Mouse (Mus musculus) skeletal muscle tissue, postnatal 0 days (tissue): ENCODE data around the gene Mydgf. TPM values are rescaled to one million over a fixed set of nuclear protein-coding genes. Genes with fewer than 3 reads are reported as not detected.

ENCODE experiments used
- microRNA-seq, 2 experiments: library from miRNA; unstranded; fragments of <30 nt; microRNA quantifications; one replicate each; pipeline ENCODE4; 2016
- polyA plus RNA-seq: library from polyadenylated mRNA; unstranded; fragments of >200 nt; fragmentation: Nextera tagmentation; extraction: Ambion mirVana; gene quantifications from 2 replicates; pipeline ENCODE4 v1.2.1, GENCODE M21; 2015

The Mydgf gene
- polyA plus RNA-seq: 48.0 and 53.9 TPM in 2 replicates

DNA sequence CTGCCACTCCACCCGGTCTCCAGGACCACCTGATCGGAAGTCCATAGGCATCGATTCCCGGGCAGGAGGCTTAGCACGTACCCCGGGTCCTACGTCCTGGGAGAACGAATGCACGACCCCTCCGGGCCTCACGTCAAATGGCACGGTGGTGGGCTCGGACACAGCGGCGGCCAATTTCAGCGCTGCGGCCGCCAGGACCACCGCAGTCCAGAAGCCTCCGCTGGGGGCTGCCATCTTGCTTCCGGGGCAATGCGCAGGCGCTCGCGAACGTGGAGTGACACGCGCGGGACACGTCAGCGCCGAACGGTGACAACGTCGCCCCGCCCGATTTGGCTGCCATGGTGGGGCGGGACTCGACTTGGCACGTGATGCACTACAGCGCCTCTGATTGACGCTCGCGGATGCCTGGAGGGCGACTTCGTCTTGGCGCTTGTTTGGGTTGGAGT, at the start of gene Mydgf:
Gene Mydgf (minus strand): TSS at position 263 of the 446 bp plus-strand sequence.

DNA sequence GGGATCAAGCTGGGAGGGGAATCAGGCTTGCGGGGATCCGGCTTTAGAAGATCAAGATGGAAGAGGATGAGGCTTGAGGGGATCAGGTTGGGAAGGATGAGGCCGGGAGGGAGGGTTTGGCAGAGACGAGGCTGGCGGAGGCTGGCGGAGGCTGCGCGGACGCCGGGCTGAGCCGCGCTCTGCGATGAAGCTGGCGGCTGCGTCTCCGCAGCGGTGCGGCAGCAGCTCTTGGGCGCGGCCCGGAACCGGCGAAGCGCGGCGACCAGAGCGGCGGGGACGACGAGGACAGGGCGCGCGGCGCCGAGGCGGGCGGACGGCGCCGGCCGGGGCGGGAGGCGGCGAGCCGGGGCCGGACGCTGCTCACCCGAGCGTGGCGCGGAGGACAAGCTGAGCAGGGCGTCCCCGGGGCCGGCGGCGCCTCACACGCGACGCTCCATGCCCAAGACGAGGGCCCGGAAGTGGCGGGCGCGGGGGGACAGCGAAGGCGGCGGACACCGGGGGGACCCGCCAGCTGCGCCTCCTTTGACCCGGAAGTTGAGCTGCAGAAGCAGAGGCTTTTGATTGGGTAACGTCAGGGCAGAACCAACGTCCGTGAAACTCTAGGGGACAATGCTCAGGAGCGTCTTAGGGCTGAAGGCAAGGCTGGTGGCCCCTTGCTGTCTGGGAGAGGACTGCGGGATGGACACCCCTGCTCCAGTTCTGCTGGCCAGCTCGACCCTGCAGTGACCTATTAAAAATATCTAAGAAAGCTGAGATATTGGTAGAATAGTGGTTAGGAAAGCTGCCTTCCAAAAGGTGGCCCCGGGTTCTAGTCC, 34.9 kb upstream of the Mydgf start, which contains the start of gene Dpp9:
Gene Dpp9 (minus strand): TSS at position 529 of the 815 bp plus-strand sequence.

DNA sequence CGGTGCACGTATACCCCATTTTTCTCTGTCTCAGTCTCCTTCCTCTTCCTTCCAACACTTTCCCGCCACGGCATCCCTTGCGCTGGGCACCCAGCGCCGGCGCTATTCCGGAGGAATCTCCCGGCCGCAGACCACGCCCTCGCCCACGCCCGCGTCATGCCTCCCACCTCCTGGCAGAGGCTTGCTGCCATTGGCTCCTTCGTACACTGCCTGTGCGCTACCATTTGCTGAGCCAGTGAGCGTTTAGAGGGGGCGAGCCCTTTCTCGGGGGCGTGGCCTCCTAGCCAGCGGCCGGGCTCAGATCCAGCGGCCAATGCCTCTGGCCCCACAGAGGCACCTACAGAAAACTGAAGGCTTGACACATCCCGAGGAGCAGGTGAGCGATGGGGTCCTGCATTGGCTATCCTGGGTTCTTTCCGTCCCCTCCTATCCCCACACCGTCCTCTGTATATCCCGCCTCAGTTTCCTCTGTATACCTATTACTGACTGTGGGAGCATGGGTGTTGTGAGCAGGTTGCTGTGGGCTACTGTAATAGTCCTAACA, 21.4 kb downstream of the Mydgf start, which contains the start of gene Tnfaip8l1:
Gene Tnfaip8l1 (plus strand): TSS at position 247 of the 544 bp plus-strand sequence.

DNA sequence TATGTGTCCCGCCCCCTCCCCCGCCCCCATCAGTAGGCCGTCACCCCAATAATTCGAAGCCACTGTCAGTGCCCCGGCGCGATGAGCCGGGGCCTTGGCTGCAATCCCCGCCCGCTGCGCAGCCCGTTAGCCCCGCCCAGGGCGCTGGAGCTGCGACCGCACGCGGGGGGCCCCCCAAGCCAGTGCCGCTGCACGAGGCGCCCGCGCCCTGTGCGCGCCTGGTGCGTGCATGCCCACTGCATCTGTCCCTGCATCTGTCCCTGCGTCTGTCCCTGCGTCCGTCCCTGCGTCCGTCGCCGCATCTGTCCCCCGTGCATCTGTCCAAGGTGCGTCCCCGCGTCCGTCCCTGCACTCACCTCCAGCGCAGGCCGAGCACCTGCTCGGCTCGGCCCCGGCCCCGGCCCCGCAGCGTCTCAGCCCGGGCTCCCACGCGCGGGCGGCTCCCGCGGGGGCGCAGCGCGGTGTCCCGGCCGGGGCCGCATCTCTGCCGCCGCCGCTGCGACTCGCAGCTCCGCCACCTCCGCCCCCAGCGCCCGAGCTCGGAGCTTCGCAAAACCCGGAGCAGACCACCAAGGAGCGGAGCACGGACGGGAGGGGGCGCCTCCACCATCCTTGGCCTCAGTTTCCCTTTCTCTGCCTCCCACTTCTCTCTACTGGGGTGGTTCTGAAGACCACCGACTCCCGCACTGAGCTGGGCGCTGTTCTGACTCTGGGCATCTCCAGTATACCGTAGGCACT, 43.7 kb downstream of the Mydgf start, which contains the start of gene Sema6b:
Gene Sema6b (minus strand): TSS at position 486 of the 738 bp plus-strand sequence.

Small RNA genes lying within 50 kb of the gene (microRNA-seq; reads per million reads assigned to microRNA genes)
- 0 reads per million in 2 experiments for gene Gm44397

Other genes starting within 250 kb of the Mydgf start
- 4.9 TPM in 2 replicates for gene Zfp119b, start 234.4 kb downstream of the Mydgf start, polyA plus RNA-seq
- 2.5 and 2.7 TPM in 2 replicates for gene Ebi3, start 231.3 kb downstream of the Mydgf start, polyA plus RNA-seq
- gene Yju2, start 224.8 kb downstream of the Mydgf start, polyA plus RNA-seq: 10.1 and 10.6 TPM in 2 replicates
- 0.93 and 1.0 TPM in 2 replicates for gene Shd, start 213.5 kb downstream of the Mydgf start, polyA plus RNA-seq
- 0.50 and 0.99 TPM in 2 replicates for gene Fsd1, start 197.4 kb downstream of the Mydgf start, polyA plus RNA-seq
- 6.6 and 7.3 TPM in 2 replicates for gene Stap2, start 178.3 kb downstream of the Mydgf start, polyA plus RNA-seq
- 31.9 and 32.3 TPM in 2 replicates for gene Mpnd, start 178.2 kb downstream of the Mydgf start, polyA plus RNA-seq
- 66.6 and 83.7 TPM in 2 replicates for gene Sh3gl1, start 147.3 kb downstream of the Mydgf start, polyA plus RNA-seq
- 3.2 and 3.8 TPM in 2 replicates for gene Chaf1a, start 143.5 kb downstream of the Mydgf start, polyA plus RNA-seq
- 40.5 and 49.7 TPM in 2 replicates for gene Ubxn6, start 108.9 kb downstream of the Mydgf start, polyA plus RNA-seq
- 55.9 and 57.9 TPM in 2 replicates for gene Hdgfl2, start 104.3 kb downstream of the Mydgf start, polyA plus RNA-seq
- gene Plin4, start 74.1 kb downstream of the Mydgf start, polyA plus RNA-seq: 18.2 and 19.4 TPM in 2 replicates
- gene Plin5, start 66.3 kb downstream of the Mydgf start, polyA plus RNA-seq: 74.6 and 107 TPM in 2 replicates
- gene Lrg1, start 61.9 kb downstream of the Mydgf start, polyA plus RNA-seq: 18.9 and 26.6 TPM in 2 replicates
- 3.8 and 5.9 TPM in 2 replicates for gene Sema6b, start 43.6 kb downstream of the Mydgf start, polyA plus RNA-seq
- gene Tnfaip8l1, start 21.4 kb downstream of the Mydgf start, polyA plus RNA-seq: 4.4 and 5.3 TPM in 2 replicates
- 15.8 and 16.8 TPM in 2 replicates for gene Dpp9, start 35.0 kb upstream of the Mydgf start, polyA plus RNA-seq
- gene Fem1a, start 72.9 kb upstream of the Mydgf start, polyA plus RNA-seq: 62.2 and 73.4 TPM in 2 replicates
- 2.5 TPM in 2 replicates for gene Ticam1, start 92.9 kb upstream of the Mydgf start, polyA plus RNA-seq
- gene Plin3, start 109.0 kb upstream of the Mydgf start, polyA plus RNA-seq: 51.4 and 59.0 TPM in 2 replicates
- 0.14 TPM in 1 of 2 replicates, not detected in the other for gene Arrdc5, start 116.4 kb upstream of the Mydgf start, polyA plus RNA-seq
- 12.9 and 16.1 TPM in 2 replicates for gene Uhrf1, start 119.4 kb upstream of the Mydgf start, polyA plus RNA-seq
- gene Kdm4b, start 142.1 kb upstream of the Mydgf start, polyA plus RNA-seq: 11.6 and 12.8 TPM in 2 replicates